Comparison of ENCODE assay signal across 35 mouse cellular contexts in genomic region chrX:75126893-75127292, GRCm38 (mm10). TPM values are rescaled to one million over a fixed set of nuclear protein-coding genes. Genes with fewer than 3 reads are reported as not detected.
A peak's percentile ranks its signal among the peaks of the same experiment; 100 is the strongest.
DNase-seq lines count a peak whose midpoint lies in the region; ATAC-seq and TF ChIP-seq lines count a peak whose summit lies in the region.
"Had no signal": no experiment of that assay in that cellular context is flagged by ENCODE, and none has a peak within 500 bp of the region (broad histone marks: within the 10 kb centered on the region; RNA-seq: fewer than 3 reads in every experiment).

No protein-coding gene starts in this region.

- 0 out of 2 replicates have a peak, but pooled peaks cover 3% of the 10 kb centered on the region for H3K79me2 ChIP-seq in CH12.LX (replicated peaks; ENCODE audit: control insufficient read depth, extremely low read depth, insufficient read depth, poor library complexity, severe bottlenecking)

- TF ChIP-seq POLR2A in CH12.LX (IDR thresholded peaks at IDR 0.05; ENCODE audit: low read depth, low read length) = no peak

- H3K27ac ChIP-seq in intestine, postnatal 0 days (ENCODE audit: low read depth, low read length) = no peak overlapping the region
- no peak overlapping the region for H3K27ac ChIP-seq in intestine, embryonic 15.5 days
- H3K27ac ChIP-seq in CH12.LX (ENCODE audit: insufficient read depth, low read depth) = no peak overlapping the region
- H3K27ac ChIP-seq in liver, embryonic 16.5 days (ENCODE audit: low read length) = 0 out of 2 replicates have a peak overlapping the region, but pooled peaks have one; percentile 19
- no peak overlapping the region for H3K27ac ChIP-seq in stomach, postnatal 0 days (replicated peaks)
- H3K27ac ChIP-seq in hindbrain, embryonic 14.5 days = no peak overlapping the region
- H3K27ac ChIP-seq: embryonic facial prominence, embryonic 13.5 days; forebrain, embryonic 15.5 days; left cerebral cortex, adult 2 months; lung, embryonic 15.5 days; neural tube, embryonic 12.5 days had no signal

- H3K27me3 ChIP-seq in intestine, postnatal 0 days (replicated peaks; ENCODE audit: control insufficient read depth, insufficient read depth, low read length) = no peaks in the 10 kb centered on the region
- H3K27me3 ChIP-seq in intestine, embryonic 15.5 days (replicated peaks) = no peaks in the 10 kb centered on the region
- H3K27me3 ChIP-seq in CH12.LX (replicated peaks) = no peaks in the 10 kb centered on the region
- no peaks in the 10 kb centered on the region for H3K27me3 ChIP-seq in liver, embryonic 16.5 days (ENCODE audit: control insufficient read depth, insufficient read depth, low read depth, low read length)
- no peaks in the 10 kb centered on the region for H3K27me3 ChIP-seq in stomach, postnatal 0 days (ENCODE audit: control insufficient read depth, insufficient read depth, low read length)
- H3K27me3 ChIP-seq in hindbrain, embryonic 14.5 days (ENCODE audit: control insufficient read depth, insufficient read depth, low read length) = no peaks in the 10 kb centered on the region
- H3K27me3 ChIP-seq: embryonic facial prominence, embryonic 13.5 days; forebrain, embryonic 15.5 days; heart, embryonic 12.5 days; lung, embryonic 15.5 days; neural tube, embryonic 12.5 days had no signal

- no peak for TF ChIP-seq RAD21 in CH12.LX (IDR thresholded peaks at IDR 0.05; ENCODE audit: low read depth, low read length)

- in situ Hi-C loops in CH12.LX (cut with MboI; ENCODE audit: low pct_ligation_motif_present, low pct_unique_long_range_greater_than_20kb, low sequenced_read_pairs) = no loop called here

- no peak overlapping the region for H3K9ac ChIP-seq in intestine, postnatal 0 days (ENCODE audit: low read depth, low read length)
- H3K9ac ChIP-seq in intestine, embryonic 15.5 days = no peak overlapping the region
- H3K9ac ChIP-seq in CH12.LX (ENCODE audit: insufficient read depth, low read depth) = no peak overlapping the region
- H3K9ac ChIP-seq in liver, embryonic 16.5 days (ENCODE audit: low read depth, low read length) = no peak overlapping the region
- H3K9ac ChIP-seq in stomach, postnatal 0 days (ENCODE audit: low read length) = no peak overlapping the region
- no peak overlapping the region for H3K9ac ChIP-seq in hindbrain, embryonic 14.5 days
- H3K9ac ChIP-seq: embryonic facial prominence, embryonic 13.5 days; forebrain, embryonic 15.5 days; heart, embryonic 12.5 days; lung, embryonic 15.5 days; neural tube, embryonic 12.5 days had no signal

- peaks cover 7% of the 10 kb centered on the region; the same call in 1 of the 2 replicates for H3K36me3 ChIP-seq in intestine, postnatal 0 days (ENCODE audit: control insufficient read depth, insufficient read depth)
- H3K36me3 ChIP-seq in intestine, embryonic 15.5 days = no peaks in the 10 kb centered on the region
- H3K36me3 ChIP-seq in CH12.LX (replicated peaks in 1 of 2; ENCODE audit: control insufficient read depth in 1 of 2, insufficient read depth in 1 of 2, low read length in 1 of 2) = peaks cover 0 to 7% of the 10 kb centered on the region in 2 experiments
- peaks cover 14% of the 10 kb centered on the region for H3K36me3 ChIP-seq in liver, embryonic 16.5 days (ENCODE audit: control insufficient read depth, insufficient read depth)
- no peaks in the 10 kb centered on the region for H3K36me3 ChIP-seq in stomach, postnatal 0 days (ENCODE audit: control insufficient read depth, insufficient read depth, low read length)
- H3K36me3 ChIP-seq in hindbrain, embryonic 14.5 days (replicated peaks; ENCODE audit: control insufficient read depth, insufficient read depth) = no peaks in the 10 kb centered on the region
- H3K36me3 ChIP-seq: forebrain, embryonic 15.5 days; neural tube, embryonic 12.5 days had no signal

- H3K9me3 ChIP-seq in intestine, postnatal 0 days (ENCODE audit: control insufficient read depth) = no peaks in the 10 kb centered on the region
- no peaks in the 10 kb centered on the region for H3K9me3 ChIP-seq in intestine, embryonic 15.5 days
- H3K9me3 ChIP-seq in CH12.LX (replicated peaks; ENCODE audit: low read length) = no peaks in the 10 kb centered on the region
- no peaks in the 10 kb centered on the region for H3K9me3 ChIP-seq in liver, embryonic 16.5 days (replicated peaks; ENCODE audit: control insufficient read depth, low read length)
- H3K9me3 ChIP-seq in stomach, postnatal 0 days (ENCODE audit: control insufficient read depth, low read length) = no peaks in the 10 kb centered on the region
- no peaks in the 10 kb centered on the region for H3K9me3 ChIP-seq in hindbrain, embryonic 14.5 days (ENCODE audit: control insufficient read depth, low read length)
- H3K9me3 ChIP-seq: embryonic facial prominence, embryonic 13.5 days; forebrain, embryonic 15.5 days; G1E; heart, embryonic 12.5 days; lung, embryonic 15.5 days; neural tube, embryonic 12.5 days had no signal

- 0 out of 2 replicates have a peak, but pooled peaks have one; percentile 20 for TF ChIP-seq EP300 in CH12.LX (IDR thresholded peaks at IDR 0.05; ENCODE audit: low read length)
- TF ChIP-seq EP300 in stomach, postnatal 0 days (optimal IDR thresholded peaks at IDR 0.05) = no peak

- no peak for DNase-seq in CH12.LX (ENCODE audit: extremely low read depth)
- DNase-seq in stomach, postnatal 0 days (ENCODE audit: low spot score) = no peak
- DNase-seq in hindbrain, embryonic 14.5 days (ENCODE audit: low spot score) = no peak
- DNase-seq: adrenal gland, postnatal 36 days; cerebellum, adult 11 months; cerebellum, postnatal 14 days; gastrocnemius, postnatal 10 days; heart, adult 11 months; heart, postnatal 10 days; kidney, adult 18-20 months; kidney, postnatal 4 days; layer of hippocampus, adult 9-11 months; midbrain, embryonic 14.5 days; thymus, adult 18-20 months; thymus, postnatal 4 days had no signal

- dilution Hi-C loops in CH12.LX (cut with MboI; ENCODE audit: extremely low pct_ligation_motif_present, extremely low pct_unique_long_range_greater_than_20kb, low sequenced_read_pairs) = no loop called here

- peak overlapping the region; percentile 57; the same call in 1 of the 2 replicates for H3K4me2 ChIP-seq in intestine, postnatal 0 days (replicated peaks; ENCODE audit: low read depth)
- no peak overlapping the region for H3K4me2 ChIP-seq in intestine, embryonic 15.5 days (replicated peaks)
- no peak overlapping the region for H3K4me2 ChIP-seq in CH12.LX (ENCODE audit: insufficient read depth, low read depth, poor library complexity, severe bottlenecking)
- H3K4me2 ChIP-seq in liver, embryonic 16.5 days (ENCODE audit: low read depth, low read length) = peak overlapping the region; percentile 51
- H3K4me2 ChIP-seq in stomach, postnatal 0 days (replicated peaks; ENCODE audit: low read depth) = no peak overlapping the region
- H3K4me2 ChIP-seq in hindbrain, embryonic 14.5 days (replicated peaks) = no peak overlapping the region
- H3K4me2 ChIP-seq: embryonic facial prominence, embryonic 13.5 days; forebrain, embryonic 15.5 days; heart, embryonic 12.5 days; lung, embryonic 15.5 days; neural tube, embryonic 12.5 days had no signal

- no peak overlapping the region for H3K4me3 ChIP-seq in intestine, postnatal 0 days (ENCODE audit: low read depth, low read length)
- no peak overlapping the region for H3K4me3 ChIP-seq in intestine, embryonic 15.5 days (replicated peaks)
- H3K4me3 ChIP-seq in CH12.LX (replicated peaks in 1 of 3; ENCODE audit: low read depth in 2 of 3, low read length in 2 of 3, poor library complexity in 1 of 3) = no peak overlapping the region
- H3K4me3 ChIP-seq in liver, embryonic 16.5 days (ENCODE audit: low read depth, low read length) = no peak overlapping the region
- no peak overlapping the region for H3K4me3 ChIP-seq in stomach, postnatal 0 days (ENCODE audit: low read depth, low read length)
- H3K4me3 ChIP-seq in hindbrain, embryonic 14.5 days (replicated peaks; ENCODE audit: low read length) = no peak overlapping the region
- H3K4me3 ChIP-seq: embryonic facial prominence, embryonic 13.5 days; forebrain, embryonic 15.5 days; heart, embryonic 12.5 days; left cerebral cortex, adult 2 months; lung, embryonic 15.5 days; neural tube, embryonic 12.5 days had no signal

- TF ChIP-seq CTCF in intestine, postnatal 0 days (IDR thresholded peaks at IDR 0.05; ENCODE audit: low read depth) = no peak
- TF ChIP-seq CTCF in CH12.LX (conservative IDR thresholded peaks at IDR 0.05 in 1 of 2, IDR thresholded peaks at IDR 0.05 in 1 of 2; ENCODE audit: low read depth in 2 of 2, low read length in 2 of 2) = no peak
- TF ChIP-seq CTCF in stomach, postnatal 0 days (IDR thresholded peaks at IDR 0.05; ENCODE audit: low read depth) = no peak

- H3K4me1 ChIP-seq in intestine, postnatal 0 days (replicated peaks; ENCODE audit: control insufficient read depth, insufficient read depth, low read length) = no peaks in the 10 kb centered on the region
- no peaks in the 10 kb centered on the region for H3K4me1 ChIP-seq in intestine, embryonic 15.5 days (replicated peaks)
- H3K4me1 ChIP-seq in CH12.LX (ENCODE audit: control insufficient read depth in 1 of 2, insufficient read depth in 2 of 2) = peaks cover 0 to 10% of the 10 kb centered on the region in 2 experiments; a peak in 2 of 4 replicates
- H3K4me1 ChIP-seq in liver, embryonic 16.5 days (ENCODE audit: control insufficient read depth, low read depth, low read length) = no peaks in the 10 kb centered on the region; the same call in none of the 2 replicates
- H3K4me1 ChIP-seq in stomach, postnatal 0 days (replicated peaks; ENCODE audit: control insufficient read depth, insufficient read depth) = no peaks in the 10 kb centered on the region
- no peaks in the 10 kb centered on the region for H3K4me1 ChIP-seq in hindbrain, embryonic 14.5 days (replicated peaks; ENCODE audit: control insufficient read depth, insufficient read depth, low read length)
- H3K4me1 ChIP-seq: embryonic facial prominence, embryonic 13.5 days; forebrain, embryonic 15.5 days; heart, embryonic 12.5 days; neural tube, embryonic 12.5 days had no signal

- ATAC-seq in intestine, postnatal 0 days = no peak
- ATAC-seq in intestine, embryonic 15.5 days = no peak
- ATAC-seq in liver, embryonic 16.5 days (ENCODE audit: low read depth) = no peak
- peak; percentile 46 for ATAC-seq in neutrophil, adult 5-6 weeks (ENCODE audit: extremely low read depth, insufficient number of reproducible peaks, low FRiP score, poor library complexity, severe bottlenecking)
- no peak for ATAC-seq in stomach, postnatal 0 days (ENCODE audit: low FRiP score, low TSS enrichment)
- ATAC-seq in hindbrain, embryonic 14.5 days (ENCODE audit: low FRiP score) = no peak
- ATAC-seq: forebrain, embryonic 15.5 days; Patski had no signal

RNA-seq across cellular contexts. Expression of gene Mpp1, which starts 3.9 kb away (rescaled TPM):
- 262 and 284 TPM in 2 replicates for polyA plus RNA-seq in intestine, postnatal 0 days (2015; fragmentation: Nextera tagmentation; extraction: Ambion mirVana)
- 97.2 and 104 TPM in 2 replicates for polyA plus RNA-seq in intestine, embryonic 15.5 days (2015; fragmentation: Nextera tagmentation; extraction: Ambion mirVana)
- total RNA-seq in CH12.LX (2012; rRNA removed) (19.9 and 22.2 TPM in 2 replicates), CH12.LX (2014; rRNA removed) (10.8 and 13.0 TPM in 2 replicates)
- polyA plus RNA-seq in CH12.LX (2012; ENCODE audit: insufficient read length, low read depth) = 30.0 and 34.8 TPM in 2 replicates
- polyA plus RNA-seq in liver, embryonic 16.5 days (2015; fragmentation: Nextera tagmentation; extraction: Ambion mirVana) = 155 and 158 TPM in 2 replicates
- 157 and 164 TPM in 2 replicates for total RNA-seq in neutrophil, adult 5-6 weeks (2017)
- polyA plus RNA-seq in stomach, postnatal 0 days (2015; fragmentation: Nextera tagmentation; extraction: Ambion mirVana) = 52.5 and 60.1 TPM in 2 replicates
- 23.9 and 25.9 TPM in 2 replicates for polyA plus RNA-seq in hindbrain, embryonic 14.5 days (2014; fragmentation: Nextera tagmentation; extraction: Ambion mirVana)

RNA-seq across cellular contexts. Expression of gene Dkc1, which starts 31.2 kb away (rescaled TPM):
- polyA plus RNA-seq in intestine, postnatal 0 days (2015; fragmentation: Nextera tagmentation; extraction: Ambion mirVana) = 27.3 and 29.5 TPM in 2 replicates
- polyA plus RNA-seq in intestine, embryonic 15.5 days (2015; fragmentation: Nextera tagmentation; extraction: Ambion mirVana) = 134 and 158 TPM in 2 replicates
- total RNA-seq in CH12.LX (2012; rRNA removed) = 110 and 152 TPM in 2 replicates
- 260 and 294 TPM in 2 replicates for total RNA-seq in CH12.LX (2014; rRNA removed)
- polyA plus RNA-seq in CH12.LX (2012; ENCODE audit: insufficient read length, low read depth) = 273 and 427 TPM in 2 replicates
- 60.2 and 67.1 TPM in 2 replicates for polyA plus RNA-seq in liver, embryonic 16.5 days (2015; fragmentation: Nextera tagmentation; extraction: Ambion mirVana)
- total RNA-seq in neutrophil, adult 5-6 weeks (2017) = 75.8 and 81.5 TPM in 2 replicates
- 43.2 and 52.4 TPM in 2 replicates for polyA plus RNA-seq in stomach, postnatal 0 days (2015; fragmentation: Nextera tagmentation; extraction: Ambion mirVana)
- 51.0 and 54.2 TPM in 2 replicates for polyA plus RNA-seq in hindbrain, embryonic 14.5 days (2014; fragmentation: Nextera tagmentation; extraction: Ambion mirVana)

RNA-seq across cellular contexts. Expression of gene Smim9, which starts 36.7 kb away (rescaled TPM):
- polyA plus RNA-seq in intestine, postnatal 0 days (2015; fragmentation: Nextera tagmentation; extraction: Ambion mirVana) = 0.23 TPM in 1 of 2 replicates, not detected in the other
- not detected in 2 replicates for polyA plus RNA-seq in intestine, embryonic 15.5 days (2015; fragmentation: Nextera tagmentation; extraction: Ambion mirVana)
- not detected in 2 replicates for total RNA-seq in CH12.LX (2012; rRNA removed)
- total RNA-seq in CH12.LX (2014; rRNA removed) = not detected in 2 replicates
- polyA plus RNA-seq in CH12.LX (2012; ENCODE audit: insufficient read length, low read depth) = not detected in 2 replicates
- polyA plus RNA-seq in liver, embryonic 16.5 days (2015; fragmentation: Nextera tagmentation; extraction: Ambion mirVana) = not detected in 2 replicates
- not detected in 2 replicates for total RNA-seq in neutrophil, adult 5-6 weeks (2017)
- polyA plus RNA-seq in stomach, postnatal 0 days (2015; fragmentation: Nextera tagmentation; extraction: Ambion mirVana) = not detected in 2 replicates
- not detected in 2 replicates for polyA plus RNA-seq in hindbrain, embryonic 14.5 days (2014; fragmentation: Nextera tagmentation; extraction: Ambion mirVana)
- total RNA-seq: adrenal gland, adult 18-20 months; adrenal gland, postnatal 36 days; G1E; gastrocnemius, postnatal 10 days; heart, postnatal 10 days; left cerebral cortex, adult 2 months; left cerebral cortex, postnatal 36 days; megakaryocyte-erythroid progenitor cell, adult 5-6 weeks had no signal
- polyA plus RNA-seq: embryonic facial prominence, embryonic 13.5 days; forebrain, embryonic 15.5 days; G1E; heart, embryonic 12.5 days; hindbrain, embryonic 11.5 days; kidney, embryonic 16.5 days; limb, embryonic 14.5 days; lung, embryonic 15.5 days; midbrain, embryonic 14.5 days; neural tube, embryonic 12.5 days; Patski; spleen, adult 2 months; stomach, embryonic 14.5 days had no signal

RNA-seq across cellular contexts. Expression of gene Gab3, which starts 41.6 kb away (rescaled TPM):
- 1.4 and 1.7 TPM in 2 replicates for polyA plus RNA-seq in intestine, postnatal 0 days (2015; fragmentation: Nextera tagmentation; extraction: Ambion mirVana)
- polyA plus RNA-seq in intestine, embryonic 15.5 days (2015; fragmentation: Nextera tagmentation; extraction: Ambion mirVana) = 1.9 and 2.7 TPM in 2 replicates
- total RNA-seq in CH12.LX (2012; rRNA removed) = 0.17 and 0.21 TPM in 2 replicates
- total RNA-seq in CH12.LX (2014; rRNA removed) = 0.27 and 0.42 TPM in 2 replicates
- 0.37 and 0.64 TPM in 2 replicates for polyA plus RNA-seq in CH12.LX (2012; ENCODE audit: insufficient read length, low read depth)
- polyA plus RNA-seq in liver, embryonic 16.5 days (2015; fragmentation: Nextera tagmentation; extraction: Ambion mirVana) = 1.4 TPM in 2 replicates
- total RNA-seq in neutrophil, adult 5-6 weeks (2017) = 14.0 and 14.4 TPM in 2 replicates
- polyA plus RNA-seq in stomach, postnatal 0 days (2015; fragmentation: Nextera tagmentation; extraction: Ambion mirVana) = 1.3 and 1.5 TPM in 2 replicates
- 2.4 TPM in 2 replicates for polyA plus RNA-seq in hindbrain, embryonic 14.5 days (2014; fragmentation: Nextera tagmentation; extraction: Ambion mirVana)

Comparison
In these comparisons a context has a peak if more than half of its experiments do, and no peak if none do; other contexts are left out.
1. H3K4me2 ChIP-seq: peak in intestine, postnatal 0 days (single experiment) and liver, embryonic 16.5 days (single experiment); none in intestine, embryonic 15.5 days (single experiment), CH12.LX (single experiment), stomach, postnatal 0 days (single experiment) and hindbrain, embryonic 14.5 days (single experiment).